Mouse (Mus musculus) embryo, embryonic 9.5 days (tissue): ENCODE measurements at regions not wholly inside any gene's neighbourhood (a gene's known extent, or its start where the extent isn't known, plus 50 kb on each side); places are given as distances from the start of the nearest gene placed in this dataset.

ENCODE experiments used
- DNase-seq: peaks from one replicate; pipeline ENCODE4 v3.0.0-alpha.2; 2017; ENCODE audit errors: extremely low spot score

GRCm38 (mm10) chr7:77988177-77988576, 749.6 kb downstream of the Ntrk3 start:
- DNase-seq: peak; percentile 1

- no peak for DNase-seq
Observed at GRCm38 (mm10) chr7:77966658-77967057, 771.2 kb downstream of the Ntrk3 start.

GRCm38 (mm10) chr7:77933366-77933765, 804.4 kb downstream of the Ntrk3 start:
- no peak for DNase-seq

GRCm38 (mm10) chr7:77928479-77929467, 809.0 kb downstream of the Ntrk3 start:
- DNase-seq: no peak

GRCm38 (mm10) chr7:77899231-77899630, 838.6 kb downstream of the Ntrk3 start:
- DNase-seq: no peak

- DNase-seq: no peak
Observed at GRCm38 (mm10) chr7:77888543-77888942, 849.3 kb downstream of the Ntrk3 start.

- no peak for DNase-seq
Observed at GRCm38 (mm10) chr7:77882605-77883354, 855.0 kb downstream of the Ntrk3 start.

- DNase-seq: no peak
Observed at GRCm38 (mm10) chr7:77867518-77867917, 870.3 kb downstream of the Ntrk3 start.

- no peak for DNase-seq
Observed at GRCm38 (mm10) chr7:77861841-77862240, 876.0 kb downstream of the Ntrk3 start.

- DNase-seq: peak; percentile 2
Observed at GRCm38 (mm10) chr7:77858436-77858835, 879.4 kb downstream of the Ntrk3 start.

GRCm38 (mm10) chr7:77857979-77858378, 879.8 kb downstream of the Ntrk3 start:
- no peak for DNase-seq

GRCm38 (mm10) chr7:77855653-77856239, 882.1 kb downstream of the Ntrk3 start:
- DNase-seq: no peak

- no peak for DNase-seq
Observed at GRCm38 (mm10) chr7:77855077-77855476, 882.7 kb downstream of the Ntrk3 start.

GRCm38 (mm10) chr7:77824261-77824959, 913.4 kb downstream of the Ntrk3 start:
- no peak for DNase-seq

- DNase-seq: peak; percentile 51
Observed at GRCm38 (mm10) chr7:77812052-77812903, 925.5 kb downstream of the Ntrk3 start.

- no peak for DNase-seq
Observed at GRCm38 (mm10) chr7:77786801-77787200, 951.0 kb downstream of the Ntrk3 start.

GRCm38 (mm10) chr7:77771711-77772449, 965.9 kb downstream of the Ntrk3 start:
- peak; percentile 2 for DNase-seq

- no peak for DNase-seq
Observed at GRCm38 (mm10) chr7:77738996-77739765, 998.6 kb downstream of the Ntrk3 start.
